Mouse (Mus musculus): Measurements from ENCODE around the gene Skp1a.

The Skp1a gene

DNA sequence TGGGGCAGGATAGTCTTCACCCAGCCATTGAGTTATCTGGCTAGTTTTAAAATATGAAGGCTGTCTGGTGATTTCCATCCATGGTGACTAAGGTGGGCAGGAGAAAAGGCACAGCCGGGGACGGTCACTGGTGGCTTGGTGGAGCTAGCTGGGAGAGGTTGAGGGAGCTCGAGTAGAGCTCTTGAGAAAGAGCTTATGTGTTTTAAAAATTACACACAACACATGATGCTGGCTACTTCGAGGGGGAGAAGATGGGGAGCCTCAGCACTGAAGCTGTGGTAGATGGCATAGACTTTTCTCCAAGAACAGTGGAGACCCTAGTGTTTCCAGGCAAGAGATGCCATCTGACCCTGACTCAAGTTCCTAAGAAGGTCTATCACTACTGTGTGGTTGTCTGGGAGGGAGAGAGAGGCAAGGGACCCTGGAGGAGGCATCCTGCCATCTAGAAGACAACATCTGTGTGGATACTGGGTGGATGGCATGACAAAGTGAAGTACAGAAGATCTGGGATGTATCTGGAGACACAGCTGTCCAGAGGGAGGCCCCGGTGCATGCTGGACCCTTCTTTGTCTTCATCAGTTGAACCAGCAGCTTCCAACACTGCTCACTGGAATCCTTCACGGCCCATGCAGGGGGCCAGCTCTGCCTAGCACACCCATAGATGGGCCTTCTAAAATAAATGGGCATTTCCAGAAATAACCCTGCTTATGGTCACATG is 45.8 kb downstream of the Skp1a start:
- in situ Hi-C loops (cut with MboI, MseI): no loop called here

DNA sequence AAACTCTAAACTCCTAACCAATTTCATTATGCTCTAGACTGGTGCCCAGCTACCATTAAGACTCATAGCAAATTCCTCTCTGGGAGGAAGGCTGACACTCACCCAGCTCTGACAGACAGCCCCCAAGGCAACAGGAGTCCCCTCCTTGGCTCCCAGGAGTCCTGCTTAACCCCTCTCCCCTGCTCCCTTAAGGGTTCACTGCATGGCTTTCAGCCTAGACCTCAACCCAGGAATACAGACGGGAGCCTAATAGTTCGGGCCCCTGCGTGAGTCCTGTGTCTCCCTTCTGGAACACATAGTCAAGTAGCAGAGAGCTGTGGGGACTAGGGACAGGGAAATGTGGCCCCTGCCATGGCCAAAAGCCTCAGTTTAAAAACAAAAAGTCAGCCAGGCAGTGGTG is 46.4 kb downstream of the Skp1a start:
- in situ Hi-C loops (cut with MboI, MseI): no loop called here

DNA sequence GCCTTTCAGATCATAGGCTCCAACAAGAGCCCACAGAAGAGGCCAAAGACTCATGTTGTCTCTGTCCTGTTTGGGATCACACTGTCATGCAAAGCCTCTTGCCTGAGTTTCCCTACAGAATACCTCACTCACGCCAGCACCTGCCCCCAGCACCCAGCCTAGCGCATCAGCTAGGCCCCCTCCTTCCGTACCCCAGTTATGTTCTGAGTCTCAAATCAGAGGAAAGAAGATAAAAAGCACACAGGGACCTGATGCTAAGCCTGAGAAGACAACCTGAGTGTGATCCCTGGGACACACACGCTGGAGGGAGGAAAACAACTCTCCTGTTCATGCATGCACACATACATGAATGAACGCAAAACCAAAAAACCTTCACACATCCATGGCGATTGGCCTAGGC is 47.2 kb downstream of the Skp1a start:
- in situ Hi-C loops (cut with MboI, MseI): no loop called here

GRCm38 (mm10) chr11:52279611-52280145 is 47.9 kb downstream of the Skp1a start:
- in situ Hi-C loops (cut with MboI, MseI): no loop called here

DNA sequence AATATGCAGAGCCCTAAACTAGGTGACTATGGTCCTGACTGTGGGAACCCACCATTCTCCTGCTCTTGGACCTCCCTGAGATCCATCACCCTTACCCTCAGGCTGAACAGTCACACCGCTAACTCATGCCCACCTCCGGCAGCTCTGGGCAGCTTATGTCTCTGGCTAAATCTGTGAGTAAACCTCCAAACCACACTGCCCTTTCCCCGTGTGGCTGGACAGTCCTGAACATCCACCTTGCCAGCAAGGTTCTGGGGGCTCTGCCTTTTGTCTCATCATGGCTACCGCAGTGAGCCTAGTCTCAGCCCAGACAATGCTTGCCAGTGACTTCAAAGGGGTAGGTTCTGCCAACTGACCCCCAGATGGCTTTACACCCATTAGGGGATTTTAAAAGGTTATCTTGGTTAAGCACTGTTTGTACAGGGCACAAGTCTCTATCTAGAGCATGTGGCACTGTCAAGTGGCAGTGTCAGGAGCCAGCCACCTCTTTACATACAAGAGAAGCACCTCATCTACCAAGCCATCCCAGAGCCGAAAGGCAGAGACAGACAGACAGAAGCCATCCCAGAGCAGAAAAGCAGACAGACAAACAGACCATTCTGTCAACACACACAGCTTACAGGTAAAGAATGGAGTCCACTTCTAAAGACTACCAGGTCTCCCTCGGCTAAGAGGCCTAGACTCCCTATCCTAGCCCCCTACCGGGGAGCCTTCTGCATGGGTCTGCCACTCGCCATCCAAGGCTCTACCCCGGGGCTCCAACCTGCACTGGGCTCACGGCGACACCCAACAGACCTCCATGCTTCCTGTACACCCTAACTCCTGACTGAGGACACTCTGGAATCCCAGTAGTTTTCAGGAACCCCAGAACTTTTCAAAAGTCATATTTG is 49.0 kb downstream of the Skp1a start:
- in situ Hi-C loops (cut with MboI, MseI): no loop called here

GRCm38 (mm10) chr11:52281568-52282328 is 50.0 kb downstream of the Skp1a start:
- in situ Hi-C loops (cut with MboI, MseI): no loop called here

DNA sequence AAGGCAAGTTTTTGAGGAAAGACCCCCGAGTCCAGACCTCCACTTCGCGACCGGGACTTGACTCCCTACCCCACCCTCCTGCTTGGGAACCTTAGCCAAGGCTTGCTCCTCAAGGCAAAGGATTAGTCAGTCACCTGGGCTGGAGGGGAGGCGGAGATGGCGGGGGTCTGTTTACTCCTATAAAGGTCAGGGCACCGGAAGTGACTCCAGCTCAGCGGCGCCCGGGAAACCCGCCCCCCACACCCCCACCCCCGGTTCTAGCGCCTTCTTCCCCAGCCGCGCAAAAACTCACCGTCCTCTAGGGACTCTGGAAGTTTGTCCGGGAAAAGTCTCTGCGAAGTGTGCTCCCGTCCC is 50.6 kb downstream of the Skp1a start:
- in situ Hi-C loops (cut with MboI, MseI): no loop called here

DNA sequence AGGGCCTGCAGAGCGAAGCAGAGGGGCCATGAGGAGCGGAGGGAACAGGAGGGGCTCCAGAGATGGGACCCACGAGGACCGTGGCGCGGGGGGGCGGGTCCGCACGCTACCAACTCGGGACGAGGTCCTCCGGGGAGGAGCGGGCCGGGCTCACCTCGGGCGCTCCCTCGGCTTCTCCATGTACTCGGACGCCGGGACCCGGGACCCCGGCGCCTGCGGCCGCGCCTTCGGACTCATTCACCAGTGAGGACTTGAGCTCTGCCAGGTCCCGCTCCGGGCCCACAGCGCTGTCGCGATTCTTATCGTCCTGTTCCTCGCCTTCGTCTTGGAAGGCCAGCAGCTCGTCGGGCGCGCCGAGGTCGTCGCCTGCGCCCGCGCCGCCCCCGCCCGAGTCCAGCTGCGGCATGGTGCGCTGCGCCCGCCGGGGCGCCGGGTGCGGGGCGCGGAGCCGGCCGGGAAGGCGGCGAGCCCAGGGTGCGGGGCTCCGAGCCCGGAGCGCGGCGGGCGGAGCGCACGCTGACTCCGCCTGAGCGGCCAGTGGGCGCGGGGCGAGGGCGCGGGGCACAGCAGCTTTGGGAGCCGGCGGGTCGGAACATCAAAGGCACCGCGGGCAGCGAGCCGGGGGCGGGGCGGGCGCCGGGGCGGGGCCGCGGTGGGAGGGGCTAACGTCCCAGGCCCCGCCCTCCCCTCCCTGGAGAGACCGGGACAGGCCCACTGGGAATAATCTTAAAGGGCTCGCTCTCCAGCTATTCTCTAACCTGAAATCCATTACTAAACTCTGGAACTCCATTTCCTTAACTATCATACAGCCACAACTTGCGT is 51.2 kb downstream of the Skp1a start, which contains the start of gene Tcf7:
TSS of gene Tcf7 (minus strand) at position 241 of the 822 bp plus-strand sequence.
- in situ Hi-C loops (cut with MboI, MseI): no loop called here

DNA sequence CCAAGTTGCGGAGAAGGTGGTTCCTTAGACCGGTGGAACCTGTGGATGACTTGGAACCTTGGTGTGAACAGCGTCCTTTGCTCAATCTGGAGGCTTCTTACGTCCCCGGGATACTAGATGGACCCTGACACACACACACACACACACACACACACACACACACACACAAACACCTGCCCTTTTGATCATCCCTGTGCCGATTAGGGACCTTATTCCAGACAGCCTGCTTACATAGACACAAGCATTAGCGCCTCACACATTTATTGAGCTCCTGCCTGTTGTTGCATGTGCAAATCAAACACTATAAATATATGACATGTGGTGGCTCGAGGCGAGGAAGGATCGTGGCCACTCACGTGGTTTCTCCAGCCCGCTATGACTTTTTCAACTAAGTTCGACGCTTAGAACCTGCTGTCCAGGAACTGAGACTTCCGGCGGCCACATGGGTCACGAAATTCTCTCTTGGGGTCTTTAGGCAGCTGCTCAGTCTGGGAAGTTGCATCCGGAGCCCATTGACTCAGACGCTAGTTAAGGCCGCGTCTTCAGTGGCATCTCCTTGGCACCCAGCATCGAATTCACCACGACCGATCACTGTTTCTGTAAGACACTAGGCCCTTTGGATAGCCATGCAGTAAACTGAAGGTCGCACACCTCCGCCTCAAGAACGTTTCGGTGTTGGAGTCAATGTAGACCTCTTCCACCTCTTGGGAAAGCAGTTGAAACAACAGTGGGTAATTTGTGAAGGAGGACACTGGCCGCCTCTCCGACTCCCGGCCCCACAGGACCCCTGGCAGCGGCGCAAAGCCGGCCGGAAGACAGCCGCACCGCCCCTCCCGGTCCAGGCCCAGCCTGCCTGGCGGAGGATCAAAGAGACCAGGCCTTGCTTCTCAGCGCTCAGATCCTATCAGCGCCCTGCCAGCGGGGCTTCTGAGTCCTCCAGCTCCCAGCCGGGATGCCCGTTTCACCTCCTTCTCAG is 52.1 kb downstream of the Skp1a start:
- in situ Hi-C loops (cut with MboI, MseI): no loop called here

- in situ Hi-C loops (cut with MboI, MseI): no loop called here
These were observed 54.6 kb downstream of the Skp1a start for GRCm38 (mm10) chr11:52286301-52286957.

GRCm38 (mm10) chr11:52286958-52287305 is 55.1 kb downstream of the Skp1a start:
- in situ Hi-C loops (cut with MboI, MseI): no loop called here

GRCm38 (mm10) chr11:52292346-52292745 is 60.6 kb downstream of the Skp1a start:
- in situ Hi-C loops (cut with MboI, MseI): loop anchor here (10.0 kb wide), 1 partner anchor 52 kb away; no protein-coding TSS in a partner anchor

GRCm38 (mm10) chr11:52292894-52293293 is 61.1 kb downstream of the Skp1a start:
- in situ Hi-C loops (cut with MboI, MseI): loop anchor here (10.0 kb wide), 1 partner anchor 52 kb away; no protein-coding TSS in a partner anchor

DNA sequence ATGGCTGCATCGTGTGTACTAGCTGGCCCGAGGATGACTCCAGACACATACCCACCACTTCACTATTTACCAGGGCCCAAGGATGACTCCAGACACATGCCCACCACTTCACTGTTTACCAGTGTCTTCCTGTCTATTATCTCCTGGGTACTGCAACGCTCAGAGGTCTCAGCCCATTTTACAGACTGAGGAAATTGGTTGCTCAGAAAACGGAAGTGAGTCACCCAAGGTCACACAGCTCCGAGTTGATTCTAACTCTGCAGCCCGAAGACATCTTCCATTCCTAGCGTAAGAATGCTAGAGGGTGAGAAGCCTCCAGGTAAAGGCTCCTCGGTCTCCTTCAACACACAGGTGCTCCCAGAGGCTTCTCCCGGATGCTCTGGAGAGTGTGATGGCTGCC is 62.3 kb downstream of the Skp1a start:
- in situ Hi-C loops (cut with MboI, MseI): loop anchor here (10.0 kb wide), 1 partner anchor 51 kb away; no protein-coding TSS in a partner anchor
